Mouse (Mus musculus): ENCODE data around the gene Trak2.
"Not testable (repeated sequence)": the region's sequence is repeated elsewhere in the genome, so short reads cannot be mapped to it uniquely, and the experiment has no call there.

Gene Trak2

GRCm38 (mm10) chr1:58953686-58954434 lies 19.4 kb downstream of the Trak2 start:
- peak; percentile 38 for DNase-seq (ENCODE audit: low spot score)

DNA sequence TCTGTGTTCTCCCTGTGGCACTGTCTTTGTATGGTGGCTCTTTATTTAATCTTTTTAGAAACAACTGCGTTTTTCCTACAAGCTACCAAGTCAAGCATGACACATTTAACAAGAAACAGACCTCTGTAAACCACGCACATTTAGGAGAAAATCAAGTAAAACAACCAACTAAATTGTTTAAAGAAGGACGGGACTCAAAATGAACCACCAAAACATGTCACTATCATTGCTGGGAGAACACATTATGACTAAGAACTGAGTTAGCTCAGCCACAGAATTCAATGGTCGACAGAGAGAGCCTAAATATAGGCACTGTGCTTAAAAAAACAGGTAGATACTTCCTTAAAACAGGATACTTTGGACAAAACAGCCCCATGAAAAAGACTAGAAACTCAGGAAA lies 20.2 kb downstream of the Trak2 start:
- no peak for DNase-seq (ENCODE audit: low spot score)

DNA sequence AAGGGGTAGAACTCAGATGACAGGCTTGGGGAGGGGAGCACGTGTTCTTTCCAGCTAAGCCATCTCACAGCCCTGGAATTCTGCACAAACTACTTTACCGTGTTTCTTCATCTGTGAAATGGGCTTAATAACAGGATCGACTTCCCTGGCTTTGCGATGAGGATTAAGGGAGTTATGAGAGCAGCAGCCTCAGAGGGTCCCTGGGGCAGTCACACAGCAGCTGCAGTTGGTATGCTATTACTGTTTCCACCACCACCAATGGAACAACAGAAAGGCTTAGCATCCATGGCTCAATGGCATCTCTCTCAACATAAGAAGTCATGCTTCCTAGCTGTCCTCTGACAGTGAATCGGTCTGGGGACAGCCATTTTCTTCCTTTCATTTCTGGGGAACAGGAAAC lies 20.7 kb downstream of the Trak2 start:
- no peak for DNase-seq (ENCODE audit: low spot score)

GRCm38 (mm10) chr1:58951841-58952240 lies 21.4 kb downstream of the Trak2 start:
- DNase-seq (ENCODE audit: low spot score): no peak

GRCm38 (mm10) chr1:58950899-58951648 lies 22.2 kb downstream of the Trak2 start:
- DNase-seq (ENCODE audit: low spot score): no peak

DNA sequence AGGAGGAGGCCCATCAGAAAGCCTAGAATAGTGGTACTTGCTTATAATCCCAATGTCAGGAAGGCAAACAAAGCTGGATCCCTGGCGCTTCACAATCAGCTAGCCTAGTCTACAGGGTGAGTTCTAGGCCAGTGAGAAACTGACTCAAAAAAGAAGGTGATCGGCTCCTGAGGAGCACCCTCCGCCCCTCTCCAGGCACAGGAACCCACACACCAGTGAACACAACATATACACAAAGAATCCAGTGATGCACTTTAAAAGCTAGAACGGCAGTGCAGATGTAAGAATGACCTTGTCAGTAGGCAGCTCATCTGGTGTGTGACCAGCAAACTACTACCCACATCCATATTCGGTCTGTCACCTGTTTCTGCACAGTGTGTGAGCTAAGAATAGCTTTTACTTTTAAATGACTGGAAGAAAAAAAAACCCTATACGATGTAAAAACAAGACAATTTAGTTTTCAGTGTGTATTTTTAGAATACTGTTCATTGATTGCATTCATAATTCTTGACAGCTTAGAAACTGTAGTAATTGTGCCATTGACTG lies 23.6 kb downstream of the Trak2 start:
- no peak for DNase-seq (ENCODE audit: low spot score)

DNA sequence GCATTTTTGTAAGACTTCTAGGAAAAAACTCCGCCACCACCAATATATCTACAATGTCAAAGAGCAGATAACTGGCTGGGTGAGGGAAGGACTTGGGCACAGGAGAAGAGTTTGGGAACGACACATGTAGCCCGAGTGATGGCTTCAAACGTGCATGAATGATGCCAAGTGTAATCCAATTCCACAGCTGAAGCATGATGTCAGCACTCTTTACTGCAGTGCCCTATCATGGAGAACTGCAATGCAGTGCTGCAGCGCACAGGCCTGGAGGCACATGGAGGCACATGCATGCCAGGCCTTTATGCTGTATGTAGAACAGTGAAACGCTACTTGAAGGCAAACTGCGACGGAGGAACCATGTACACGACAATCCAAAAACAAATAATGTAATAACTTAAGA lies 26.5 kb downstream of the Trak2 start:
- DNase-seq (ENCODE audit: low spot score): no peak

GRCm38 (mm10) chr1:58945960-58946670 lies 27.1 kb downstream of the Trak2 start:
- DNase-seq (ENCODE audit: low spot score): no peak

DNA sequence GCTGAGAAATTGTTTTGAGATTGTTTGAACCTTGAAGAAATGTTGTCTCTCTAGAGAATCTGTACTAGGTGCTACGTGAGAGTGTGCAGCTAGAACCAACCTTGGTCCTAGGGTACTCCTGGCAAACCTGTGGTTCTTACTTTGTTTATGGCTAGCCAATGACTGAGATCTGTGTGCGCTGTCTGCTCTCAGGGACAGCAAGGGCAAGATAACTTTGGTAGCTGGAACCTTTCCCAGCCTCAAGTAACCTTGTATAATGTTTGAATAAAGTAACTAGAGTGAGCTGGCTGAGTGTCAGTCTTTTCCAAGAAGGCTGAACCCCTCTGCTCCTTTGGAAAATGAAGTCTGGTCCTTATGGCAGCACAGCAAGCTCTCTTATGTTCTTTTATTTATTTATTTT lies 27.7 kb downstream of the Trak2 start:
- DNase-seq (ENCODE audit: low spot score): no peak

DNA sequence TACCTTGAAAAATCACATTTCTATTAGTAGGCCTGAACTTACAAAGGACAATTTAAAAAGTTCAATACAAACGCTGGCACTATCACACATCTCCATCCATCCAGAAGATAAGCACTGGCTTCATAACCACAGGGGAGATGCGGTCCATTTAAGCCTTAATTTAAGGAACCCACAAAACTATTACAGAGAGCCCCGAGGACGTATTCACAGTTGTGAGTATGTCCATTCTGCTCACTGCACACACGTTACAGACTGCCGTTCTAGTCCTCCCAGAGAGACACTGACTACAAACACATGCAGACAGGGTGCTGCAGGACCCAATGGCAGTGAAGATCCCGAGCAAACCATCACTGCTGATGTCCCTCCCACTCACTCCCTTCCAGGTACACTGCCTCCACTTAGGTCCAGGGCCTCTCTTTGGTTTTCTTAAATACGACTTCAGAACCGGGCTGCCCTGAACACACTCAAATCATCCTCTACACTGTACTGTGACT lies 35.6 kb downstream of the Trak2 start:
- no peak for DNase-seq (ENCODE audit: low spot score)

DNA sequence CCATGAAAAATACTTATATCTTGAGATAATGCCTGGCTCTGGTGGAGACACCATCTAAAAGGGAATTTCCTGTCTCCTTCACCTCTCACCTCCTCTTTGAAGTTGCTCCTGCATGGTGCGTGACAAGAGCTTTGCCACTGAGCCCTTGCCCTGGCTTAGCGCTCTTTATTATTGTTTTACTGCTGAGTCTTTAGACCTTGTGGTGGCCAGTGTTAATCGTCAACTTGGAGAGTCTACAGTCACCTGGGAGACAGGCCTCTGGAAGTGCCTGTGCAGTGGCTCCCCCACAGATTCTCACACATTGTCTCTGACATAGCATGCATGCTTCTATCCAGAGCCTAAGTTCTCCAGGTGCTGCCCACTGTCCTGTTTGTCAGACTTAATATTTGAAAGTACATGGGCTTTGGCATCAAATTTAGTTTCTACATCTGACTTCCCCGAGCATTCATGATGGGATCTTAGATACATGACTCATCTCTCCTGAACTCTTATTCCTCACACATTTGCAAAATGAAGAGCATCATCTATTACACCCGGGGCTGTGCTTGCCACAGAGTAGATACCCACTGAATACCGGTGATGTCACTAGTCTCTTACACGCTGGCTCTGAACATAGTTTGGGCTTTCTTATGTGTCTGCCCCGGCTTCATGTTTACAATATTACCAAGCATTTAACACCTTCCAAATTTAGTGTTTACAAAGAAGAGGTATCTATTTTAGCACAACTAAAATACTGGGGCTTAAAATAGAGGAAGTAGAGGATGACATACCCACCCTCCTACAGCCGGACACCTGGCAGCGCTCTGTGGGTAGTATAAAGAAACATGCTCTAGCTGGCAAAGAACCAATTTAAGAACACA lies 36.3 kb downstream of the Trak2 start:
- no peak for DNase-seq (ENCODE audit: low spot score)

GRCm38 (mm10) chr1:58926664-58927063 lies 46.6 kb downstream of the Trak2 start:
- DNase-seq (ENCODE audit: low spot score): no peak

DNA sequence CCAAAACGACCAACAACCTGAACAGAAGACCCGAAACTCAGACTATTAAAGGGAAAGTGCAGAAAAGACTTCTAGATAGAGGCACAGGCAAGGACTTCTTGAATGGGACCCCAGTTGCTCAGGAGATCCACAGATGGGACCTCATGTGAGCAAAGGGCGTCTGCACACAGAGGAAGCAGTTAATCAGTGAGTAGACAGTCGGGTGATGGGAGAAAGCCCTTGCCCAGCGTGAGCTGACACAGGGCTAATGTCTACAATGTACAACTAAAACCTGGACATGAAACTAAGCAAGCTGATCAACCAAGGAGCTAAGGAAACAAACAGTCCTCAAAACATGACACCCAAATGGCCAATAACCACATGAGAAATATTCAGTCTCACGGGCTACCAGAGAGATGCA lies 55.7 kb downstream of the Trak2 start:
- DNase-seq (ENCODE audit: low spot score): no peak

DNA sequence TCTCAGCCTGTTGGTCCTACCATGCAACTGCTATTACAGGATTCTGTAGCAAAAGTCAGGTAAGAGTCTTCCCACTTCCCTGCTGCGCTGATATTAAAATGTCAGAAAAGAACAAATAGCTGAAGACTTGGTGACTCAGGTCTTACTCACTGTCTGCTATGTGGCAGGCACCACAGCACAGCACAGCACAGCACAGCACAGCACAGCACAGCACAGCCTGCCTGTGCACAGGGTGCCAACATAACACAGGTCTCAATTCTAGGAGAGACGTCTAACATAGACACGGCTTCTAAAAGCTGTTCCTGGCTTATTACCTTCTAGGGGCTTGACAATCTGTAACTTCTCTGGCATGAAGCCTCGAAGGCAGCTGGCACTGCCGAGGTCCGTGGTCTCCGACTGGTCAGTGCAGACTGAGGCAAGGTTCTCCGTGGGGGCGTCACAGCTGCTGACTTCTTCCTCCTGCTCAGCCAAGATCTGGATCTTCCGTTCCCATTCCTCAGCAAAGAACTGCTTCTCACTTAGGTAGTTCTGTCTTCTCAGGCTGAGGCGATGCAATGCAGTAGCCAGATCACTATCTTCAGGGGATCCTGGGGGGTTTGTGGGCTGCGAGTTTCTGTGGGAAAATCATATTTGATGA lies 63.5 kb downstream of the Trak2 start:
- DNase-seq (ENCODE audit: low spot score): no peak

GRCm38 (mm10) chr1:58903681-58904080 lies 69.5 kb downstream of the Trak2 start:
- no peak for DNase-seq (ENCODE audit: low spot score)

DNA sequence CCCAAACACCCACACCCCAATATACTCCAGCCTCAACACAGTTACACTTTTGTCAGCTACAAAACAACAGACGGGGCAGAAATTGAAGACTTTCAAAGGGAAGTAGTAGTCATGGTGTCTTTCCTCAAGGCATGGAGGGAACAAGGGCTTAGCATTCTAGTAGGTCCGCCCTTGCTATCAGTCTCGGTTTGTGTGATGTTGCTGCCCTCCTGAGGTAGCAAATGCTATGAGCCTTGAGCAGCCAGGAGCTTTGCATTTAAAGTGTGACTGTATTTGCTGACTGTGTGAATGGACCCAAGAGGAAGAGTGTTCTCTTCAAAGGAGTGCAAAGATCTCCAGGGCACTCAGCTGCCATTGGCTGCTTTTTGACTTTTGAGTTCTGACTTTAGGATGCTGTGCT lies 75.7 kb downstream of the Trak2 start:
- peak; percentile 39 for DNase-seq (ENCODE audit: low spot score)

DNA sequence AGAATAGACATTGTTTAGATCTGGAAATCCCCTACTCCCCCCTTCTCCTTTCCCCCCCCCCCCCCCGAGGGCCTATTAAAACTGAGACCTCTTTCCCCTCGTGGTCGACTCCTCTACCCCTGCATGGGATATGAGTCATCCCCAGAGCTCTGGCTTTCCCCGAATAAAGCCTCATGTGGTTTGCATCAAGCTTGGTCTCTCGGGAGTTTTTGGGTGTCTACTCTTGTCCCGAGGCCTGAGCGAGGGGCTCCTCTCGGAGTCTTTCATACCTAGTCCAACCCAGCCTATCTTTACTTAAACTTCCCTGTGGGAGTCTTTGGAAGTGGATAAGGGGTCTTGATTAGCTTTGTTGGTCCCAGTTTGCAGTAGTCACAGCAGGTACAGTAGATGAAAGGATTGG lies 80.8 kb downstream of the Trak2 start:
- not testable (repeated sequence) for DNase-seq (ENCODE audit: low spot score)

GRCm38 (mm10) chr1:58891481-58892170 lies 81.6 kb downstream of the Trak2 start:
- DNase-seq (ENCODE audit: low spot score): not testable (repeated sequence)

GRCm38 (mm10) chr1:58890697-58891290 lies 82.4 kb downstream of the Trak2 start:
- DNase-seq (ENCODE audit: low spot score): not testable (repeated sequence)
